Mouse (Mus musculus): ENCODE measurements around the gene Mt2. TPM values are rescaled to one million over a fixed set of nuclear protein-coding genes. Genes with fewer than 3 reads are reported as not detected.

Mt2 gene
- total and polyA plus RNA-seq, 3 experiments = 4.3 to 212 (median 54.4) TPM

GRCm38 (mm10) chr8:94199202-94199869 is 26.9 kb downstream of the Mt2 start:
- peaks cover 0 to 3% of the 10 kb centered on the region in 2 experiments; a peak in 1 of 4 replicates for H3K4me1 ChIP-seq (ENCODE audit: control insufficient read depth in 1 of 2, insufficient read depth in 2 of 2)
- peaks cover 15% of the 10 kb centered on the region for H3K27me3 ChIP-seq (replicated peaks)
- peak overlapping the region; percentile 32; the same call in 1 of the 2 replicates for H3K9ac ChIP-seq (ENCODE audit: insufficient read depth, low read depth)
- no peaks in the 10 kb centered on the region for H3K36me3 ChIP-seq (replicated peaks in 1 of 2; ENCODE audit: control insufficient read depth in 1 of 2, insufficient read depth in 1 of 2, low read length in 1 of 2)
- TF ChIP-seq SMC3 (IDR thresholded peaks at IDR 0.05; ENCODE audit: low read depth, low read length) = peak; percentile 89
- TF ChIP-seq MAZ (IDR thresholded peaks at IDR 0.05; ENCODE audit: low read depth, low read length) = no peak
- TF ChIP-seq ZC3H11A (IDR thresholded peaks at IDR 0.05; ENCODE audit: low read depth, low read length) = peak; percentile 80
- TF ChIP-seq BHLHE40 (IDR thresholded peaks at IDR 0.05; ENCODE audit: low read depth, low read length) = no peak
- no peak for TF ChIP-seq USF2 (conservative IDR thresholded peaks at IDR 0.05; ENCODE audit: low read depth, low read length)
- peak; percentile 18; the same call in 1 of the 2 replicates for TF ChIP-seq NELFE (IDR thresholded peaks at IDR 0.05; ENCODE audit: low read depth, low read length)
- peak; percentile 99 for TF ChIP-seq RAD21 (IDR thresholded peaks at IDR 0.05; ENCODE audit: low read depth, low read length)
- peak; percentile 80 to 97 for TF ChIP-seq CTCF (conservative IDR thresholded peaks at IDR 0.05 in 1 of 2, IDR thresholded peaks at IDR 0.05 in 1 of 2; ENCODE audit: low read depth in 2 of 2, low read length in 2 of 2)
- H3K79me2 ChIP-seq (replicated peaks; ENCODE audit: control insufficient read depth, extremely low read depth, insufficient read depth, poor library complexity, severe bottlenecking) = no peaks in the 10 kb centered on the region
- H3K4me2 ChIP-seq (ENCODE audit: insufficient read depth, low read depth, poor library complexity, severe bottlenecking) = peak overlapping the region; percentile 48
- dilution Hi-C loops (cut with MboI; ENCODE audit: extremely low pct_ligation_motif_present, extremely low pct_unique_long_range_greater_than_20kb, low sequenced_read_pairs) (no loop called here), in situ Hi-C loops (cut with MboI; ENCODE audit: low pct_ligation_motif_present, low pct_unique_long_range_greater_than_20kb, low sequenced_read_pairs) (loop anchor here (25.0 kb wide), 1 partner anchor 512 kb away; no protein-coding TSS in a partner anchor)
- no peak overlapping the region for H3K27ac ChIP-seq (ENCODE audit: insufficient read depth, low read depth)
- H3K9me3 ChIP-seq (replicated peaks; ENCODE audit: low read length) = no peaks in the 10 kb centered on the region
- H3K4me3 ChIP-seq (replicated peaks in 1 of 3; ENCODE audit: low read depth in 2 of 3, low read length in 2 of 3, poor library complexity in 1 of 3) = no peak overlapping the region
- DNase-seq (ENCODE audit: extremely low read depth) = peak; percentile 75

- H3K4me1 ChIP-seq (ENCODE audit: control insufficient read depth in 1 of 2, insufficient read depth in 2 of 2) = peaks cover 0 to 3% of the 10 kb centered on the region in 2 experiments; a peak in 1 of 4 replicates
- H3K4me3 ChIP-seq (replicated peaks in 1 of 3; ENCODE audit: low read depth in 2 of 3, low read length in 2 of 3, poor library complexity in 1 of 3) = no peak overlapping the region
- no peak overlapping the region for H3K27ac ChIP-seq (ENCODE audit: insufficient read depth, low read depth)
- no peak overlapping the region for H3K9ac ChIP-seq (ENCODE audit: insufficient read depth, low read depth)
- dilution Hi-C loops (cut with MboI; ENCODE audit: extremely low pct_ligation_motif_present, extremely low pct_unique_long_range_greater_than_20kb, low sequenced_read_pairs) (no loop called here), in situ Hi-C loops (cut with MboI; ENCODE audit: low pct_ligation_motif_present, low pct_unique_long_range_greater_than_20kb, low sequenced_read_pairs) (loop anchor here (5.0 kb wide), 1 partner anchor 37 kb away; no protein-coding TSS in a partner anchor)
- H3K4me2 ChIP-seq (ENCODE audit: insufficient read depth, low read depth, poor library complexity, severe bottlenecking) = no peak overlapping the region
- no peaks in the 10 kb centered on the region for H3K36me3 ChIP-seq (replicated peaks in 1 of 2; ENCODE audit: control insufficient read depth in 1 of 2, insufficient read depth in 1 of 2, low read length in 1 of 2)
- TF ChIP-seq TBP (conservative IDR thresholded peaks at IDR 0.05; ENCODE audit: low read depth, low read length) = no peak
- no peak for TF ChIP-seq ETS1 (conservative IDR thresholded peaks at IDR 0.05; ENCODE audit: low read depth, low read length)
- TF ChIP-seq GABPA (IDR thresholded peaks at IDR 0.05; ENCODE audit: insufficient replicate concordance, low read depth, low read length) = no peak
- no peak for TF ChIP-seq MYC (IDR thresholded peaks at IDR 0.05; ENCODE audit: low read depth, low read length)
- no peak for TF ChIP-seq RAD21 (IDR thresholded peaks at IDR 0.05; ENCODE audit: low read depth, low read length)
- no peak for TF ChIP-seq TCF12 (IDR thresholded peaks at IDR 0.05; ENCODE audit: low read depth, low read length)
- TF ChIP-seq NELFE (IDR thresholded peaks at IDR 0.05; ENCODE audit: low read depth, low read length) = no peak
- TF ChIP-seq IRF4 (IDR thresholded peaks at IDR 0.05; ENCODE audit: low read depth, low read length) = no peak
- no peak for TF ChIP-seq MEF2A (IDR thresholded peaks at IDR 0.05; ENCODE audit: borderline replicate concordance, low read depth, low read length)
- TF ChIP-seq USF1 (IDR thresholded peaks at IDR 0.05; ENCODE audit: low read depth, low read length) = no peak
- TF ChIP-seq RCOR1 (conservative IDR thresholded peaks at IDR 0.05; ENCODE audit: low read depth, low read length) = no peak
- no peak for TF ChIP-seq HCFC1 (IDR thresholded peaks at IDR 0.05; ENCODE audit: low read depth, low read length)
- TF ChIP-seq CHD2 (IDR thresholded peaks at IDR 0.05; ENCODE audit: low read length) = no peak
- TF ChIP-seq UBTF (IDR thresholded peaks at IDR 0.05; ENCODE audit: low read depth, low read length) = no peak
- TF ChIP-seq MAX (IDR thresholded peaks at IDR 0.05; ENCODE audit: low read length) = no peak
- TF ChIP-seq ZKSCAN1 (IDR thresholded peaks at IDR 0.05; ENCODE audit: borderline replicate concordance, low read depth, low read length) = no peak
- no peak for TF ChIP-seq ELF1 (IDR thresholded peaks at IDR 0.05; ENCODE audit: low read depth, low read length)
- TF ChIP-seq ZNF384 (IDR thresholded peaks at IDR 0.05; ENCODE audit: low read depth, low read length) = no peak
- no peak for TF ChIP-seq MAZ (IDR thresholded peaks at IDR 0.05; ENCODE audit: low read depth, low read length)
- no peaks in the 10 kb centered on the region for H3K79me2 ChIP-seq (replicated peaks; ENCODE audit: control insufficient read depth, extremely low read depth, insufficient read depth, poor library complexity, severe bottlenecking)
- H3K9me3 ChIP-seq (replicated peaks; ENCODE audit: low read length) = no peaks in the 10 kb centered on the region
- no peak for DNase-seq (ENCODE audit: extremely low read depth)
- H3K27me3 ChIP-seq (replicated peaks) = peaks cover 15% of the 10 kb centered on the region
Measured at GRCm38 (mm10) chr8:94204043-94204442, 31.6 kb downstream of the Mt2 start.
